Mouse (Mus musculus): ENCODE results near the gene Map3k3. TPM values are rescaled to one million over a fixed set of nuclear protein-coding genes. Genes with fewer than 3 reads are reported as not detected.

Gene Map3k3
- total RNA-seq, 1 experiment: 43.7 TPM

DNA sequence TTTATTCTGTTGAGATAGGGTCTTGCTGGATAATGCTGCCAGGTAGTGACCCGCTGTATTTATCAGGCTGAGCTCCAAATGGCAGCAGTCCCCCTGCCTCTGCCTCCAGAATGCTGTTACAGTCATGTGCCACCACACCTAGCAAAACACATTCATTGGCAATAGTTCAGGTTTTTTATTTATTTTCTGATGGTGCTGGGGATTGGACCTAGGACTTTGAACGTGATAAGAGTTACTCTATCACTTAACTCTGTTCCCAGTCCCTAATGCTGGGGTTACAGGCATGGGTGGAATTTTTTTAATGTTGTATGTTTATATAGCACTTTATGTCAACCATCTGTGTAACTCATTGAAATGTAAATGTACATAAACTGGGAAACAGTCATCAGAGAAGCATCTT is 30.5 kb upstream of the Map3k3 start:
- peaks cover 28% of the 10 kb centered on the region for H3K36me3 ChIP-seq (ENCODE audit: control insufficient read depth, insufficient read depth, low read length, poor library complexity, severe bottlenecking)
- DNase-seq (ENCODE audit: low read depth, low spot score): no peak
- H3K27ac ChIP-seq (ENCODE audit: insufficient read depth, low read depth, low read length, poor library complexity, severe bottlenecking): no peak overlapping the region
- H3K9me3 ChIP-seq (ENCODE audit: control insufficient read depth, insufficient read depth, low read depth, low read length): no peaks in the 10 kb centered on the region
- H3K4me1 ChIP-seq (ENCODE audit: control insufficient read depth in 2 of 2, insufficient read depth in 2 of 2, low read length in 2 of 2, poor library complexity in 1 of 2): no peaks in the 10 kb centered on the region
- in situ Hi-C loops (cut with MboI; ENCODE audit: low sequenced_read_pairs in 2 of 2, unreplicated experiment in 2 of 2): no loop called here
- H3K9ac ChIP-seq (ENCODE audit: insufficient read depth, low read depth, low read length, poor library complexity, severe bottlenecking): no peak overlapping the region
- no peak overlapping the region for H3K4me3 ChIP-seq (ENCODE audit: insufficient read depth in 1 of 2, low read depth in 1 of 2, low read length in 2 of 2, poor library complexity in 1 of 2, severe bottlenecking in 1 of 2)
- TF ChIP-seq HCFC1 (IDR thresholded peaks at IDR 0.05; ENCODE audit: borderline replicate concordance, insufficient read depth, low read length): no peak
- no peak for TF ChIP-seq ZC3H11A (IDR thresholded peaks at IDR 0.05; ENCODE audit: borderline replicate concordance, low read depth, low read length)
- TF ChIP-seq ZNF384 (IDR thresholded peaks at IDR 0.05; ENCODE audit: low read depth, low read length): no peak
- TF ChIP-seq MAFK (IDR thresholded peaks at IDR 0.05; ENCODE audit: insufficient read depth, low read depth, low read length): no peak
- TF ChIP-seq CHD2 (IDR thresholded peaks at IDR 0.05; ENCODE audit: low read depth, low read length): no peak

DNA sequence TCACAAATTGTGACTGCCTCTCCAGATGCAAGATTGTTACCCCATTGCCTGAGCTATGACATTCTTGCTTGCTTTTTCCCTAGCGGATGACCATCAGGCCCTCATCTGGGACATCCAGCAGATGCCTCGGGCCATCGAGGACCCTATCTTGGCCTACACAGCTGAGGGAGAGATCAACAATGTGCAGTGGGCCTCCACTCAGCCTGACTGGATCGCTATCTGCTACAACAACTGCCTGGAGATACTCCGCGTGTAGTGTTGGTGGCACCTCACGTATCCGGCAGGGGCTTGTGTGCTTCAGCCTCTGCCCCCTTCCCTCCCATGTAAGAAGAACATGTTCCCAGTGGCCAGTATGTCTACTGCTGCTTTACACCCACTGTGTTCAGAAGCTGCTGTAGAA is 29.8 kb upstream of the Map3k3 start:
- TF ChIP-seq ZNF384 (IDR thresholded peaks at IDR 0.05; ENCODE audit: low read depth, low read length) (no peak), HCFC1 (IDR thresholded peaks at IDR 0.05; ENCODE audit: borderline replicate concordance, insufficient read depth, low read length) (no peak), MAFK (IDR thresholded peaks at IDR 0.05; ENCODE audit: insufficient read depth, low read depth, low read length) (no peak), CHD2 (IDR thresholded peaks at IDR 0.05; ENCODE audit: low read depth, low read length) (no peak), ZC3H11A (IDR thresholded peaks at IDR 0.05; ENCODE audit: borderline replicate concordance, low read depth, low read length) (no peak)

DNA sequence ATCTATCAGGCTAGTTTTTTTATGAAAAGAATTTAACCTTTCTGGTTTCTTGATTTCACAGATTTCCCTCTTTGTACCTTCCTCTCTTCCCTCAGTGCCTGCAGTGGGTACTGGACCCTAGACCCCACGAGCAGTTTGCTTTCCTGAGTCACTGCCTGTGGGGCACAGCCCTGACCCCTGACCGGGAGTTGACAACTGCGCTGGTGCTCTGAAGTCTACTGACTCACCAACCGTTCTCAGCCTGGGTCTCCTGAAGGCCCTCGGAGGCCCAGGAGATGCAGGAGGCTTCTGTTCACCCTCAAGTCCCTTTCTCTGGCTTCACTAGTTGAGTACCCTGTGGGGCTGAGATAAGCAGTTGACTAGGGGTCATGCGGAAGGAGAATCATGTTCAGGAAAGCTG is 29.1 kb upstream of the Map3k3 start:
- in situ Hi-C loops (cut with MboI; ENCODE audit: low sequenced_read_pairs in 2 of 2, unreplicated experiment in 2 of 2): no loop called here
- Histone ChIP-seq H3K9me3 (ENCODE audit: control insufficient read depth, insufficient read depth, low read depth, low read length) (no peaks in the 10 kb centered on the region), H3K4me3 (ENCODE audit: insufficient read depth in 1 of 2, low read depth in 1 of 2, low read length in 2 of 2, poor library complexity in 1 of 2, severe bottlenecking in 1 of 2) (no peak overlapping the region), H3K27ac (ENCODE audit: insufficient read depth, low read depth, low read length, poor library complexity, severe bottlenecking) (no peak overlapping the region), H3K4me1 (ENCODE audit: control insufficient read depth in 2 of 2, insufficient read depth in 2 of 2, low read length in 2 of 2, poor library complexity in 1 of 2) (no peaks in the 10 kb centered on the region), H3K36me3 (ENCODE audit: control insufficient read depth, insufficient read depth, low read length, poor library complexity, severe bottlenecking) (peaks cover 24% of the 10 kb centered on the region), H3K9ac (ENCODE audit: insufficient read depth, low read depth, low read length, poor library complexity, severe bottlenecking) (no peak overlapping the region)
- no peak for DNase-seq (ENCODE audit: low read depth, low spot score)
- TF ChIP-seq ZC3H11A (IDR thresholded peaks at IDR 0.05; ENCODE audit: borderline replicate concordance, low read depth, low read length) (no peak), CHD2 (IDR thresholded peaks at IDR 0.05; ENCODE audit: low read depth, low read length) (no peak), MAFK (IDR thresholded peaks at IDR 0.05; ENCODE audit: insufficient read depth, low read depth, low read length) (no peak), HCFC1 (IDR thresholded peaks at IDR 0.05; ENCODE audit: borderline replicate concordance, insufficient read depth, low read length) (no peak), ZNF384 (IDR thresholded peaks at IDR 0.05; ENCODE audit: low read depth, low read length) (no peak)

More for the DNA sequence above, 29.8 kb upstream of the Map3k3 start:
- DNase-seq (ENCODE audit: low read depth, low spot score): no peak
- no peaks in the 10 kb centered on the region for H3K4me1 ChIP-seq (ENCODE audit: control insufficient read depth in 2 of 2, insufficient read depth in 2 of 2, low read length in 2 of 2, poor library complexity in 1 of 2)
- H3K4me3 ChIP-seq (ENCODE audit: insufficient read depth in 1 of 2, low read depth in 1 of 2, low read length in 2 of 2, poor library complexity in 1 of 2, severe bottlenecking in 1 of 2): no peak overlapping the region
- H3K27ac ChIP-seq (ENCODE audit: insufficient read depth, low read depth, low read length, poor library complexity, severe bottlenecking): no peak overlapping the region
- H3K9ac ChIP-seq (ENCODE audit: insufficient read depth, low read depth, low read length, poor library complexity, severe bottlenecking): no peak overlapping the region
- in situ Hi-C loops (cut with MboI; ENCODE audit: low sequenced_read_pairs in 2 of 2, unreplicated experiment in 2 of 2): no loop called here
- no peaks in the 10 kb centered on the region for H3K9me3 ChIP-seq (ENCODE audit: control insufficient read depth, insufficient read depth, low read depth, low read length)
- peaks cover 24% of the 10 kb centered on the region for H3K36me3 ChIP-seq (ENCODE audit: control insufficient read depth, insufficient read depth, low read length, poor library complexity, severe bottlenecking)

DNA sequence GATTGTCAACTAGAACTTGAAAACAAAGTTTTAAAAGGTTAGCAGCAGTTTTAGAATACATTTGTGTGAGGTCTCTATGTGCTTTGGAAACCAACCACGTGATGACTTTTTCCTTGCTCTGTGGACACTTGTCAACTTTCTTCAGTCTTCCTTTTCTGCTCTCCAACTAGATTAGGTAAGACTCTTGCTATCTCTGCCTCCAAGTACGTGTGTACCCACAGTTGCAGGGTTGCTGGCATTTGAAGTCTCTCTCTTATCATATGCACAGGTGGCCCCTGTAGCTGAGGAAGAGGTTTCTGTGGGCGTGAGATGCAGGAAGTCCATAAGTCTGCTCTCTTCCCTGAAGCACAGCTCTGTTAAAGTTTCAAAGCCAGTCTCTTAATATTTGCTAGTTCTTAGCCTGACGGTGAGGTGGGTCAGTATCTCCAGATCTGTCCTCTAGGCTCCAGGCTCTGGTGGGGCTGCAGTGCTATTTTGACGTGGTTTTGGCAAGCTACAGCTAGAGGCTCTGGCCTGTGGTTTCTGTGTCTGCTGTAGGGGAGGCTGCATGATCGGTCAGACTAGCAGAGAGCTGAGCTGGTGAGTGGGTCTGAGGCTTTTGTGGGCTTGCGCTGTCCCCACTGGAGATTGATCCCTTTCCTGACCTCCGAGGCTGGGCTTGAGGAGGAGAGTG is 27.5 kb upstream of the Map3k3 start:
- Histone ChIP-seq H3K4me3 (ENCODE audit: insufficient read depth in 1 of 2, low read depth in 1 of 2, low read length in 2 of 2, poor library complexity in 1 of 2, severe bottlenecking in 1 of 2) (no peak overlapping the region), H3K36me3 (ENCODE audit: control insufficient read depth, insufficient read depth, low read length, poor library complexity, severe bottlenecking) (peaks cover 16% of the 10 kb centered on the region), H3K9me3 (ENCODE audit: control insufficient read depth, insufficient read depth, low read depth, low read length) (no peaks in the 10 kb centered on the region), H3K9ac (ENCODE audit: insufficient read depth, low read depth, low read length, poor library complexity, severe bottlenecking) (no peak overlapping the region), H3K4me1 (ENCODE audit: control insufficient read depth in 2 of 2, insufficient read depth in 2 of 2, low read length in 2 of 2, poor library complexity in 1 of 2) (no peaks in the 10 kb centered on the region), H3K27ac (ENCODE audit: insufficient read depth, low read depth, low read length, poor library complexity, severe bottlenecking) (no peak overlapping the region)
- TF ChIP-seq ZC3H11A (IDR thresholded peaks at IDR 0.05; ENCODE audit: borderline replicate concordance, low read depth, low read length): no peak
- TF ChIP-seq ZNF384 (IDR thresholded peaks at IDR 0.05; ENCODE audit: low read depth, low read length): no peak
- no peak for TF ChIP-seq CHD2 (IDR thresholded peaks at IDR 0.05; ENCODE audit: low read depth, low read length)
- no peak for TF ChIP-seq MAFK (IDR thresholded peaks at IDR 0.05; ENCODE audit: insufficient read depth, low read depth, low read length)
- no peak for TF ChIP-seq HCFC1 (IDR thresholded peaks at IDR 0.05; ENCODE audit: borderline replicate concordance, insufficient read depth, low read length)
- no peak for DNase-seq (ENCODE audit: low read depth, low spot score)
- in situ Hi-C loops (cut with MboI; ENCODE audit: low sequenced_read_pairs in 2 of 2, unreplicated experiment in 2 of 2): no loop called here

All from ES-E14 (cell line).